Mouse (Mus musculus): Measurements from ENCODE around the gene Zfp93.

Gene Zfp93

GRCm38 (mm10) chr7:24270288-24270672 lies at the start of gene Zfp93:
Gene Zfp93 (plus strand): TSS chr7:24270420.
- in situ Hi-C loops (cut with MboI; ENCODE audit: low sequenced_read_pairs): no loop called here

- in situ Hi-C loops (cut with MboI; ENCODE audit: low sequenced_read_pairs): no loop called here
Observed at GRCm38 (mm10) chr7:24237040-24237791, 33.0 kb upstream of the Zfp93 start, which contains the start of gene Zfp109. Gene Zfp109 (minus strand): TSS chr7:24237560.

DNA sequence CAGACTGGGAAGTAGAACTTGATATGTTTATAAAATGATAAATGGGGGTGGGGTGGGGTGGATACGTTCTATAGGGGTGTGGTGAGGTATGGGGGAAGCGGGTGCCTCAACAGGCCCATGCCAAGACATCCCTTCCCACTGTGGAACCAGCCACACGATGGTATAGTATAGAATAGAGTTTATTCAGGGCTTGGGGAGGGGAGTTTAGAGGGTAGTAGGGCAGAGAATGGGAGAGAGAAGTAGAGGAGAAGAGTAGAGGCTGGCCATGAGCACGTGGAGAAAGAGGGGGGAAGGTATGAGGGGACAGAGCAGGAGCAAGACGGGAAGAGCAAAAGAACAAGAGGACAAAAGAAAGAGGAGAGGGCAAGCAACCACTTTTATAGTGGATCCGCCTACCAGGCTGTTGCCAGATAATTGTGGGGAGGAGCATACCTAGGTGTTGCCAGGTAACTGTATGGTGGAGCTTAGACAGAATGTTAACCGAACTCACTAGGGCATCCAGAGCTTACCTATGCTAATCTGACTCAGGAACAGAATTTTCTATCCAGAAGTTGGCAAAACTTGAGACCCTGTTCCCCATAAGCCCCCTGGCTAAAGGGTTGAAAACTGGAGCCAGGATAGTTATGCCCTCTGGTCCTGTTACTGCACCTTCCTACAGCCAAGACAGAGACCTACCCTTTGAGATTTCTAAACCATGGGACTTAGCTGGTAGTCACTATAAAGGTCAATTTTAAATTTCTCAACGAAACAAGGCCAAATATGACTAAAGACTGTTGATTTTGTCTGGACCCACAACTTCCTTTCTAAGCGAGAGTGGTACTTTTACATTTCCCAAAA lies 16.2 kb upstream of the Zfp93 start:
- in situ Hi-C loops (cut with MboI; ENCODE audit: low sequenced_read_pairs): no loop called here

DNA sequence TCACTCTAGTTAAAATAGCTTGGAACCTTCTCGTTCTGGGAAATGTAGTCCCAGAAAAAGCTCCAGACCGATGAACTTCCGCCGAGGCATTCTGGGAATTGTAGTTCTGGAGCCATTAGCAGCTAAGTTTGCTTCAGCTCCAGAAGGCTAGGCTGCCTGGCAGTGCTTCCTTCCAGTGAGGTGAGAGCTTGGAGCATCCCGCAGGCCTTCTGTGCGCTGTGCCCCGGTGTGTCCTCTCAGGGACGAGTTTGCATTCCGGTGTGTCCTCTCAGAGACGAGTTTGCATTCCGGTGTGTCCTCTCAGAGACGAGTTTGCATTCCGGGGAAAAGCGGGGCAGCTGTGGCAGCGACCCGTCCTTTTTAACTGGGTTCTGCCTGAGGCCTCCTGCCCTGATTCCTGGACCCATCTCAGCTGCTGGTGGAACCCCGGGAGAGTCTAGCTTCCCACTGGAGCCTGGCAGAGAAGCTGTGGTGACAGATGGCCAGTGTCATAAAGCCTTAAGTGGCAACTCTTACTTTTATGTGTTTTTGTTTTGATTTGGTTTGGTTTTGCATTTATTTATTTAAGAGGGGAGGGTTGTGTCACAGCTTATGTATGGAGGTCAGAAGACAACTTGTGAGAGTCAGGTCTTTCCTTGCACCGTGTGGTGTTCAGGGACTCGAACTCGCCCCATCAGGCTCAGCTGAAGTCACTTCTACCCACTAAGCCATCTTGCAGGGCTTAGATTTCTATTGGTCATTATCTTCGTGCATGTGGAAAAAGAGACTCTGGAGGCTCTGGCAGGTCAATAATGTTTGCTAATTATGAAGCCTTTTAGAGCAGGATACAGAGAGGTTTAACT lies 15.4 kb upstream of the Zfp93 start, which contains the start of gene Zfp108:
Zfp108 (plus strand) TSS at position 162 of the 842 bp plus-strand sequence.
- in situ Hi-C loops (cut with MboI; ENCODE audit: low sequenced_read_pairs): no loop called here

- in situ Hi-C loops (cut with MboI; ENCODE audit: low sequenced_read_pairs): no loop called here
Observed at GRCm38 (mm10) chr7:24259306-24259999, 10.8 kb upstream of the Zfp93 start.

DNA sequence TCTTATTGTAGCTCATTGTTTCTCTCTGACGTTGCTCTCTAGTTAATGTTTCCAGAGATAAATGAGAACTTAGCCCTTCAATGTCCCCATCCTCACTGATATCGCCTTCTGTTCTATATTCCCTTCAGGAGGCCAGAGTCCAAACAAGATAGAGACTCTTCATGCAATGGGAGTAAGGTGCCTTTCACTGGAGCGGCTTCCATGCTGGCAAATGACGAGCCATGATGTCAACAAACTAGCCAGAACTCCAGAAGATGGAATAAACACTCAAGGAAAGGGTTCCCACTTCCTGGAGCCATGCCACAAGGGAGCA lies 10.3 kb upstream of the Zfp93 start:
- in situ Hi-C loops (cut with MboI; ENCODE audit: low sequenced_read_pairs): no loop called here

- in situ Hi-C loops (cut with MboI; ENCODE audit: low sequenced_read_pairs): no loop called here
Observed at GRCm38 (mm10) chr7:24268176-24269155, 1.8 kb upstream of the Zfp93 start.

DNA sequence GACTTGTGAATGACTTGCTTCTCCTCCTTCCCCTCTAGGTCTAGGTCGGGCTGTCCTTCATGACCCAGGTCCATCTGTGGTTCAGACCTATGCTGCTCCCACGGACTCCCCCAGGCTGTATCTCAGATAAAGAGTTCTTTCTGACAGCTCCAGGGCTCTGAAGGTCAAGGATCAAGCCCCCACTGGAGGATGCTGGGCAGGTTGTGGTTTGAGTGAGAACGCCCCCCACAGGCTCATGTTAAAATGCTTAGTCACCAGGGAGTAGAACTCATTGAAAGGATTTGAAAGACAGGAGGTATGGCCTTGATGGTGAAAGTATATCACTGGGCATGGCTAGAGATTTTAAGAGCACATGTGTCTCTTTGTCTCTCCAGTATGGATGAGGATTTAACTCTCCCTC lies 964 bp upstream of the Zfp93 start:
- in situ Hi-C loops (cut with MboI; ENCODE audit: low sequenced_read_pairs): no loop called here

DNA sequence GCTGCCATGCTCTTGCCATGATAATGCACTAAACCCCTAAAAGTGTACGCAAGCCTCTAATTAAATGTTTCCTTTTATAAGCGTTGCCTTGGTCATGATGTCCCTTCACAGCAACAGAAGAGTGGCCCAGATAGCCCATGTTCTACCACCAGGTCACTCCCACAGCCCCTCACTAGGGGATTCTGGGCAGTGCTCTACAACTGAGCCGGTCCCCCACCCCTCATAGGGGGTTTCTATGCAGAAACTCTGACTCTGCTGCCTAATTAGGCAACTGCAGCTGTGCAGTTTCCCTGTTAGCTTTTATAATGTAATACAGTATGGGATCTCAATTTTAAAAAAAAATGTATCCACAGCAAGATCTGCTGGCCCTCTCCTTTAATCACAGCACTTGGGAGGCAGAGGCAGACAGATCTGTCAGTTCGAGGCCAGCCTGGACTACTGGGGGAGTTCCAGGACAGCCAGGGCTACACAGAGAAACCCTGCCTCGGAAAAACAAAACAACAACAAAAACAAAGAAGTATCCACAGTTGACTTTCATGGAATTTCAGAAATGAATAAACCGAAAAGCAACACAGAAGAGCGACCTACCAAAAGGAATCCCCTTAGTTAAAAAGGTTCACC lies 443 bp upstream of the Zfp93 start:
- in situ Hi-C loops (cut with MboI; ENCODE audit: low sequenced_read_pairs): no loop called here

- in situ Hi-C loops (cut with MboI; ENCODE audit: low sequenced_read_pairs): no loop called here
Observed at GRCm38 (mm10) chr7:24271191-24271590, 971 bp downstream of the Zfp93 start.

DNA sequence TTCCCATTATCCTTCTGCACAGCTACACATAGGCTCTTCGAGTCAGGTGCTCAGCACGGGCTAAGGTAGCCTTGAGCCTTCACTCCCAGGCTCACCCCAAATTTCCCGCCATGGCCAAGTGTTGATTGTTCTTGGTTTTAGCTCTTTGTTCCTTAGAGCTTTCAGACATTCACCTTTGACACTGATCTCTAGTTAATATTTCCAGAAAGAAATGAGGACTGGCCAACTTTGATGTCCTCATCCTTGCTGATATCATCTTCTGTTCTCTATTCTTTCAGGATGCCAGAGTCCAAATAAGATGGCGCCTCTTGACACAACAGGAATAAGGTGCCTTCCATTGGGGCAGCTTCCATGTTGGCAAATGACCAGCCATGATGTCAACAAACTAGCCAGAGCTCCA lies 4.2 kb downstream of the Zfp93 start:
- in situ Hi-C loops (cut with MboI; ENCODE audit: low sequenced_read_pairs): no loop called here

DNA sequence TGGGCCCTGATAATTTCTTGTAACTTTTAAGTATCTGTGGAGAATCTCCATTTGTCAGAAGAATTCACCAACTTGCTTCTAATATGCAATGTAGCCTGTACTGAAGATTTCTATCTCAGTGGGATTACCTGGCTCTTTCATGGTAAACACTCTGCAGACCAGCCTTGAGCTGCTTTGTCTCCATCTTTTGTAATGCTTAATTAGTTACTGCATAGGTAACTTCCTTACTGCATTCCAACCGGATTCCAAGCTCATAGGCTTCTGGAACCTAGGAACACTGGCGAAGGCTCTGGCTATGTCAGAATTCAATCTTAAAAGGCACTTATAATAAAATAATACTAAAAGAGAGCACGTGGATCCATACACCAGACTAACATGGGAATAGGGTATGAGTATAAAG lies 8.6 kb downstream of the Zfp93 start:
- in situ Hi-C loops (cut with MboI; ENCODE audit: low sequenced_read_pairs): loop anchor here (25.0 kb wide), 1 partner anchor 116 kb away; no protein-coding TSS in a partner anchor

DNA sequence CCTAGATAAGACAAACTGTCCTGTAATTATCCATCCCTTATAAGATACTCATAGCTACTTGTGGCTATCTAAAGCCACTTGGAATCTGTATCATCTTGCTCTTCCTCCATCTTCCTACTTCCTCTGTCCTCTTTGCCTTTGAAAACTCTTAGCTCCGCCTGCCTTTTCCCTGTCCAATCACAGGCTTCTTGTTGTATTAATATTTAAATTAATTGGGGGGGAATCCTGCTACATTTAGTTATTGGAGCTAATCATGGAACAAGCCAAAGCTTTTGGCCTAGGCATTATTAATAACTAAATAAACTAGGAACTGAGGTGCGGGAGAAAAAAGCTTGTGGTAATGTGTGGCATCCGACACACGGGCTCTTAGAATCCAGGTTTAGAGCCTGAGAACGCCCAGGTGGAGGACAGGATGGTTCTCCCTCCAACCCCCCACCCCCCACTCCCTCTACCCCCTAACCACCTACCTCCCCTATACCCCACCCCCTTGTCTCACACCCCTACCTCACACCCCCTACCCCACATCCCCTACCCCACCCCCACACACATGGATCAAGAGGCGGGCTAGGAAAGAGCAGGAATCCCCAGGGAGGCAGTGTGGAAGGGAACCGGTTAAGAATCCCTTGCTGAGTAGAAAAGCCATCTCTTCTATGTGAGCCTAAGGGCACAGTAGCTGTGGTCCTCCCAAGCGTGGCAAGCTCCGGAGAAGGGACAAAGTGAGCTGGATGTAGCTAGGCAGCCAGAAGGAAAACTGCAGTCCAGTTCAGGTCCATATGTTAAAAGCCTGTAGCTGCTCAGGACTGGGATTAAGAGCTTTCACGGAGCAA lies 10.0 kb downstream of the Zfp93 start:
- in situ Hi-C loops (cut with MboI; ENCODE audit: low sequenced_read_pairs): loop anchor here (25.0 kb wide), 1 partner anchor 118 kb away; no protein-coding TSS in a partner anchor

DNA sequence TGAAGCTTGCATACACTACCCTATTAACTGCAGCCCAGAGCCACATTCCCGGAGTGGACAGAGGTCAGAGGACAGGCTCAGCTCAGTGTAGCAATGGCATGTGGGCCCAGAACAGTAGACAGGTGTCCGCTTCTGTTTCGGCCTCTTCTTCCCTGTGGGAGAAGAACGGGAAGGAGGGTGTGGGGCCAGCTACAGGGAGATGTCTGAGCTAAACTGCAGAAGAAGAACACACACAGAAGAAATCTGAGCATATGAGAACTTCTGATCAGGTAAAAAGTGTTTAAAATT lies 10.6 kb downstream of the Zfp93 start:
- in situ Hi-C loops (cut with MboI; ENCODE audit: low sequenced_read_pairs): loop anchor here (25.0 kb wide), 1 partner anchor 119 kb away; no protein-coding TSS in a partner anchor

- in situ Hi-C loops (cut with MboI; ENCODE audit: low sequenced_read_pairs): loop anchor here (25.0 kb wide), 1 partner anchor 124 kb away; no protein-coding TSS in a partner anchor
Observed at GRCm38 (mm10) chr7:24286090-24286489, 15.9 kb downstream of the Zfp93 start.

GRCm38 (mm10) chr7:24286916-24287315 lies 16.7 kb downstream of the Zfp93 start:
- in situ Hi-C loops (cut with MboI; ENCODE audit: low sequenced_read_pairs): loop anchor here (25.0 kb wide), 1 partner anchor 125 kb away; no protein-coding TSS in a partner anchor

- in situ Hi-C loops (cut with MboI; ENCODE audit: low sequenced_read_pairs): loop anchor here (25.0 kb wide), 1 partner anchor 125 kb away; no protein-coding TSS in a partner anchor
Observed at GRCm38 (mm10) chr7:24287670-24288069, 17.4 kb downstream of the Zfp93 start.

DNA sequence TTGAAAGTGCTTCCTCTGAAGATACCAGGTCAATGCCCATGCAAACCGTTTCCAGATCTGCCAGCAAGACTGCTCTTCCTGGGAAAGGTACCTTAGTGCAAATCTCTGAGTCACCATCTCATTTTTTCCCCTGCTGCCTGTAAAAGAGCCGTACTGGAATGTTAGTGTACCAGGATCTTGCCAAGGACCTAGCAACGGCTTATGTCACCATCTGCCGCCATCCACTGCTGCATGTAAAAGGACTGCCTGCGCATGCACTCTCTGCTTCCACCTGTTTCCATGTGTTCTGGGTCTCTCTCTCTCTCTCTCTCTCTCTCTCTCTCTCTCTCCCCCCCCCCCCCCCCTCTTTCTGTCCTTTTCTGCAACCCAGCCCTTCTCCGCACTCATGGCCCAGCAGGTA lies 18.3 kb downstream of the Zfp93 start:
- in situ Hi-C loops (cut with MboI; ENCODE audit: low sequenced_read_pairs): loop anchor here (25.0 kb wide), 1 partner anchor 126 kb away; no protein-coding TSS in a partner anchor
